Mouse (Mus musculus) stomach, embryonic 16.5 days (tissue): ENCODE measurements at regions not wholly inside any gene's neighbourhood (a gene's known extent, or its start where the extent isn't known, plus 50 kb on each side); places are given as distances from the start of the nearest gene placed in this dataset.

ENCODE experiments used
- ATAC-seq: fragments of 200-750 bp; cut with Nextera tagmentation; 2 replicates; pipeline ENCODE4 v1.8.0; 2017; ENCODE audit warnings: moderate number of reproducible peaks, moderate TSS enrichment; ENCODE audit not compliant: insufficient read depth, low FRiP score
- H3K27ac ChIP-seq: fragments of 300-500 bp; sonication (generic); 2 replicates; pipeline ENCODE4 v1.5.1; 2014; ENCODE audit warnings: low read length
- H3K27me3 ChIP-seq: fragments of 300-500 bp; sonication (generic); 2 replicates; pipeline ENCODE4 v1.6.1; 2014; ENCODE audit warnings: low read length, control low read depth, mixed read lengths; ENCODE audit not compliant: control insufficient read depth, insufficient read depth
- H3K36me3 ChIP-seq: fragments of 300-500 bp; sonication (generic); 2 replicates; pipeline ENCODE4 v1.6.1; 2014; ENCODE audit warnings: low read length; ENCODE audit not compliant: control insufficient read depth, insufficient read depth
- H3K4me1 ChIP-seq: fragments of 300-500 bp; sonication (generic); 2 replicates; pipeline ENCODE4 v1.6.1; 2014; ENCODE audit warnings: low read length, control low read depth, mixed read lengths; ENCODE audit not compliant: control insufficient read depth, insufficient read depth
- H3K4me2 ChIP-seq: fragments of 300-500 bp; sonication (generic); 2 replicates; pipeline ENCODE4 v1.6.1; 2014; ENCODE audit warnings: low read depth, low read length, mixed read lengths
- H3K4me3 ChIP-seq: fragments of 300-500 bp; sonication (generic); replicated peaks from 2 replicates; pipeline ENCODE4 v1.5.1; 2014; ENCODE audit warnings: mild to moderate bottlenecking, low read length
- H3K9ac ChIP-seq: fragments of 300-500 bp; sonication (generic); 2 replicates; pipeline ENCODE4 v1.6.1; 2014; ENCODE audit warnings: low read length
- H3K9me3 ChIP-seq: fragments of 300-500 bp; sonication (generic); replicated peaks from 2 replicates; pipeline ENCODE4 v1.6.1; 2016; ENCODE audit warnings: low read length, control low read depth; ENCODE audit not compliant: control insufficient read depth
- WGBS: fragments of 180-500 bp; shearing (Covaris S2); extraction: QIAGEN DNeasy Blood & Tissue Kit; methylation state at CpG from one replicate; pipeline ENCODE4 v1.1.7; 2014; 5-methylcytosine and 5-hydroxymethylcytosine counted together

- Histone ChIP-seq H3K27ac (no peak overlapping the region), H3K4me3 (no peak overlapping the region), H3K4me2 (no peak overlapping the region), H3K36me3 (no peaks in the 10 kb centered on the region), H3K4me1 (no peaks in the 10 kb centered on the region), H3K27me3 (no peaks in the 10 kb centered on the region), H3K9ac (no peak overlapping the region), H3K9me3 (no peaks in the 10 kb centered on the region)
- 47% methylated on average over 3 of the region's 3 CpGs for WGBS
- ATAC-seq = no peak
Observed at GRCm38 (mm10) chr2:134275881-134276280, 278.3 kb downstream of the Hao1 start.

GRCm38 (mm10) chr2:134268466-134268865 is 285.7 kb downstream of the Hao1 start:
- H3K4me2 ChIP-seq = no peak overlapping the region
- 25% methylated on average over 2 of the region's 2 CpGs for WGBS
- H3K27ac ChIP-seq = no peak overlapping the region
- H3K4me3 ChIP-seq = no peak overlapping the region
- ATAC-seq = no peak
- H3K9ac ChIP-seq = no peak overlapping the region
- H3K9me3 ChIP-seq = no peaks in the 10 kb centered on the region
- H3K27me3 ChIP-seq = no peaks in the 10 kb centered on the region
- no peaks in the 10 kb centered on the region for H3K36me3 ChIP-seq
- no peaks in the 10 kb centered on the region for H3K4me1 ChIP-seq
